Mouse (Mus musculus) embryonic facial prominence, embryonic 13.5 days (tissue): Measurements from ENCODE around the gene Repin1. TPM values are rescaled to one million over a fixed set of nuclear protein-coding genes. Genes with fewer than 3 reads are reported as not detected.
"Not testable (repeated sequence)": the region's sequence is repeated elsewhere in the genome, so short reads cannot be mapped to it uniquely, and the experiment has no call there.

Experiments used
- ATAC-seq: fragments of 200-750 bp; cut with Nextera tagmentation; 2 replicates; pipeline ENCODE4 v1.8.0; 2017; ENCODE audit warnings: low read depth; ENCODE audit not compliant: insufficient number of reproducible peaks, insufficient read depth, low FRiP score, low TSS enrichment
- H3K27ac ChIP-seq: fragments of 300-500 bp; sonication (generic); 2 replicates; pipeline ENCODE4 v1.5.1; 2015; ENCODE audit warnings: moderate library complexity, mild to moderate bottlenecking, inconsistent platforms
- H3K27me3 ChIP-seq: fragments of 300-500 bp; sonication (generic); 2 replicates; pipeline ENCODE4 v1.6.1; 2015; ENCODE audit warnings: mild to moderate bottlenecking, inconsistent platforms
- H3K36me3 ChIP-seq: fragments of 300-500 bp; sonication (generic); 2 replicates; pipeline ENCODE4 v1.6.1; 2015; ENCODE audit warnings: mild to moderate bottlenecking, inconsistent platforms
- H3K4me1 ChIP-seq: fragments of 300-500 bp; sonication (generic); 2 replicates; pipeline ENCODE4 v1.6.1; 2015; ENCODE audit warnings: inconsistent platforms
- H3K4me2 ChIP-seq: fragments of 300-500 bp; sonication (generic); 2 replicates; pipeline ENCODE4 v1.6.1; 2015; ENCODE audit warnings: moderate library complexity, mild to moderate bottlenecking, inconsistent platforms
- H3K4me3 ChIP-seq: fragments of 300-500 bp; sonication (generic); 2 replicates; pipeline ENCODE4 v1.5.1; 2015; ENCODE audit warnings: mild to moderate bottlenecking, inconsistent platforms
- H3K9ac ChIP-seq: fragments of 300-500 bp; sonication (generic); 2 replicates; pipeline ENCODE4 v1.6.1; 2015; ENCODE audit warnings: mild to moderate bottlenecking, inconsistent platforms
- H3K9me3 ChIP-seq: fragments of 300-500 bp; sonication (generic); 2 replicates; pipeline ENCODE4 v1.6.1; 2016; ENCODE audit warnings: inconsistent platforms
- WGBS: fragments of 180-500 bp; shearing (Covaris S2); methylation state at CpG from one replicate; pipeline ENCODE4 v1.1.7; 2015; ENCODE audit warnings: mixed read lengths; 5-methylcytosine and 5-hydroxymethylcytosine counted together
- polyA plus RNA-seq: library from polyadenylated mRNA; unstranded; fragments of >200 nt; fragmentation: Nextera tagmentation; extraction: Ambion mirVana; gene quantifications from 2 replicates; pipeline ENCODE4 v1.2.1, GENCODE M21; 2015

Gene Repin1
- polyA plus RNA-seq, 1 experiment from 2014 or later, result 24.2 TPM

GRCm38 (mm10) chr6:48602080-48602741 lies 8.5 kb downstream of the Repin1 start:
- Histone ChIP-seq H3K9ac (peak overlapping the region; percentile 87), H3K27me3 (no peaks in the 10 kb centered on the region), H3K36me3 (peaks cover 30% of the 10 kb centered on the region), H3K4me1 (peaks cover 14% of the 10 kb centered on the region), H3K4me3 (peak overlapping the region; percentile 78), H3K9me3 (peaks cover 11% of the 10 kb centered on the region), H3K4me2 (peak overlapping the region; percentile 92), H3K27ac (peak overlapping the region; percentile 82)
- ATAC-seq, result peak; percentile 73
- WGBS, result 0% methylated on average over 28 of the region's 28 CpGs

- Histone ChIP-seq H3K36me3 (peaks cover 6% of the 10 kb centered on the region), H3K4me3 (no peak overlapping the region), H3K4me2 (no peak overlapping the region), H3K4me1 (no peaks in the 10 kb centered on the region; the same call in 1 of the 2 replicates), H3K27me3 (no peaks in the 10 kb centered on the region), H3K9me3 (no peaks in the 10 kb centered on the region), H3K9ac (no peak overlapping the region), H3K27ac (no peak overlapping the region)
- WGBS, result 53% methylated on average over 2 of the region's 2 CpGs
- ATAC-seq, result no peak
These were observed 14.4 kb downstream of the Repin1 start for GRCm38 (mm10) chr6:48608124-48608523.

GRCm38 (mm10) chr6:48609512-48609911 lies 15.8 kb downstream of the Repin1 start:
- ATAC-seq, result no peak
- H3K36me3 ChIP-seq, result peaks cover 18% of the 10 kb centered on the region
- WGBS, result 65% methylated on average over 7 of the region's 7 CpGs
- H3K27me3 ChIP-seq, result no peaks in the 10 kb centered on the region
- no peak overlapping the region for H3K27ac ChIP-seq
- H3K4me3 ChIP-seq, result no peak overlapping the region
- no peak overlapping the region for H3K9ac ChIP-seq
- H3K4me1 ChIP-seq, result no peaks in the 10 kb centered on the region
- no peak overlapping the region for H3K4me2 ChIP-seq
- no peaks in the 10 kb centered on the region for H3K9me3 ChIP-seq

- H3K4me1 ChIP-seq, result no peaks in the 10 kb centered on the region
- 84% methylated on average over 3 of the region's 3 CpGs for WGBS
- no peaks in the 10 kb centered on the region for H3K27me3 ChIP-seq
- no peaks in the 10 kb centered on the region for H3K9me3 ChIP-seq
- H3K36me3 ChIP-seq, result peaks cover 27% of the 10 kb centered on the region
- ATAC-seq, result no peak
- H3K27ac ChIP-seq, result no peak overlapping the region
- no peak overlapping the region for H3K9ac ChIP-seq
- H3K4me2 ChIP-seq, result no peak overlapping the region
- no peak overlapping the region for H3K4me3 ChIP-seq
These were observed 17.0 kb downstream of the Repin1 start for GRCm38 (mm10) chr6:48610657-48611056.

- Histone ChIP-seq H3K4me2 (no peak overlapping the region), H3K4me3 (no peak overlapping the region), H3K4me1 (no peaks in the 10 kb centered on the region), H3K9me3 (no peaks in the 10 kb centered on the region), H3K27ac (no peak overlapping the region), H3K27me3 (no peaks in the 10 kb centered on the region), H3K9ac (no peak overlapping the region), H3K36me3 (peaks cover 37% of the 10 kb centered on the region)
- 86% methylated on average over 4 of the region's 4 CpGs for WGBS
- no peak for ATAC-seq
These were observed 19.8 kb downstream of the Repin1 start for GRCm38 (mm10) chr6:48613464-48613863.

GRCm38 (mm10) chr6:48614756-48615155 lies 21.1 kb downstream of the Repin1 start:
- WGBS, result 92% methylated on average over 5 of the region's 5 CpGs
- ATAC-seq, result no peak
- Histone ChIP-seq H3K9ac (no peak overlapping the region), H3K4me1 (no peaks in the 10 kb centered on the region), H3K27ac (no peak overlapping the region), H3K4me3 (no peak overlapping the region), H3K27me3 (no peaks in the 10 kb centered on the region), H3K4me2 (no peak overlapping the region), H3K36me3 (peaks cover 47% of the 10 kb centered on the region), H3K9me3 (no peaks in the 10 kb centered on the region)

- Histone ChIP-seq H3K27me3 (peaks cover 1% of the 10 kb centered on the region; the same call in 1 of the 2 replicates), H3K9ac (no peak overlapping the region), H3K27ac (no peak overlapping the region), H3K9me3 (no peaks in the 10 kb centered on the region), H3K36me3 (peaks cover 47% of the 10 kb centered on the region), H3K4me2 (no peak overlapping the region), H3K4me1 (no peaks in the 10 kb centered on the region), H3K4me3 (no peak overlapping the region)
- no peak for ATAC-seq
- WGBS, result 94% methylated on average over 30 of the region's 30 CpGs
These were observed 26.3 kb downstream of the Repin1 start for GRCm38 (mm10) chr6:48620031-48620430.

- Histone ChIP-seq H3K27me3 (peaks cover 22% of the 10 kb centered on the region), H3K36me3 (peaks cover 37% of the 10 kb centered on the region)
- ATAC-seq, H3K4me1 ChIP-seq, H3K9me3 ChIP-seq, H3K9ac ChIP-seq, H3K27ac ChIP-seq, H3K4me3 ChIP-seq, H3K4me2 ChIP-seq: not testable (repeated sequence)
- 88% methylated on average over 8 of the region's 8 CpGs for WGBS
These were observed 28.6 kb downstream of the Repin1 start for GRCm38 (mm10) chr6:48622186-48622843.

- 38% methylated on average over 1 of the region's 1 CpGs for WGBS
- peaks cover 12% of the 10 kb centered on the region for H3K4me1 ChIP-seq
These were observed 29.8 kb downstream of the Repin1 start for GRCm38 (mm10) chr6:48623460-48623859.

GRCm38 (mm10) chr6:48626464-48626863 lies 32.8 kb downstream of the Repin1 start, which contains the start of gene AI854703:
TSS of gene AI854703 (plus strand) at chr6:48626764.
- Histone ChIP-seq H3K4me2 (peak within 1 kb of the TSS; percentile 87), H3K9ac (peak within 1 kb of the TSS; percentile 71), H3K4me1 (peaks cover 20% of the 10 kb centered on the region), H3K4me3 (peak within 1 kb of the TSS; percentile 54), H3K27me3 (peaks cover 59% of the 10 kb centered on the region), H3K27ac (no peak within 1 kb of the TSS), H3K9me3 (no peaks in the 10 kb centered on the region), H3K36me3 (peaks cover 7% of the 10 kb centered on the region; the same call in 1 of the 2 replicates)
- no peak for ATAC-seq
- WGBS, result 27% methylated on average over 8 of the region's 8 CpGs

More at GRCm38 (mm10) chr6:48623460-48623859, 29.8 kb downstream of the Repin1 start:
- Histone ChIP-seq H3K36me3 (peaks cover 34% of the 10 kb centered on the region), H3K4me3 (no peak overlapping the region), H3K4me2 (no peak overlapping the region), H3K9ac (no peak overlapping the region), H3K27me3 (peaks cover 34% of the 10 kb centered on the region), H3K9me3 (no peaks in the 10 kb centered on the region), H3K27ac (no peak overlapping the region)
- no peak for ATAC-seq

GRCm38 (mm10) chr6:48626984-48627383 lies 33.3 kb downstream of the Repin1 start:
- Histone ChIP-seq H3K36me3 (peaks cover 2% of the 10 kb centered on the region; the same call in 1 of the 2 replicates), H3K27me3 (peaks cover 60% of the 10 kb centered on the region), H3K27ac (no peak overlapping the region), H3K4me1 (peaks cover 20% of the 10 kb centered on the region), H3K4me2 (peak overlapping the region; percentile 87), H3K9me3 (no peaks in the 10 kb centered on the region), H3K4me3 (peak overlapping the region; percentile 54), H3K9ac (peak overlapping the region; percentile 71)
- ATAC-seq, result no peak
- whole genome bisulfite sequencing, result under 1% methylated on average over 32 of the region's 32 CpGs

GRCm38 (mm10) chr6:48627511-48627924 lies 33.8 kb downstream of the Repin1 start:
- Histone ChIP-seq H3K9ac (peak overlapping the region; percentile 71), H3K4me3 (peak overlapping the region; percentile 54), H3K4me2 (peak overlapping the region; percentile 87), H3K36me3 (no peaks in the 10 kb centered on the region), H3K9me3 (no peaks in the 10 kb centered on the region), H3K4me1 (peaks cover 20% of the 10 kb centered on the region), H3K27ac (no peak overlapping the region), H3K27me3 (peaks cover 62% of the 10 kb centered on the region)
- ATAC-seq, result no peak
- WGBS, result 6% methylated on average over 7 of the region's 7 CpGs
